Comparison of ENCODE assay signal across 19 mouse cellular contexts in the genomic region with DNA sequence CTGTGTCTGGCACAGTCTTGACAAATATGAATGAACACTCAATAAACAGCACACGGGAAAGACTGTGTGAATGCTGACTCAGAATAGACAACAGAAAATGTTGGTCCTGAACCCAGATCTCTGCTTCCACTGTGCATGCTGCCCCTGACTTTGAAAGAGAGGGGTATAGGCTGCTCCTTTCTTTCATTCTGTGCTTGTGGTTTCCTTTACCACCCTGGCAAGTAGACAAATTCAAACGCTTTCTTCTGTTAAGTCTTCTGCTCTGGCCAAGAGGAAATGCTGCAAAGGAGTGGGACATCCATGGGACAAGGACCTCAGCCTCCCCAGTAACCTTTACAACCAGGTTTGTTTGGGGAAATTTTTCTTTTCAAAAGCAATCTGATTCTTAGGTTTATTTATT. TPM values are rescaled to one million over a fixed set of nuclear protein-coding genes. Genes with fewer than 3 reads are reported as not detected.
DNase-seq lines count a peak whose midpoint lies in the region; ATAC-seq lines count a peak whose summit lies in the region.
"Had no signal": no experiment of that assay in that cellular context is flagged by ENCODE, and none has a peak within 500 bp of the region (broad histone marks: within the 10 kb centered on the region; RNA-seq: fewer than 3 reads in every experiment).

No protein-coding gene starts in this region.

- ATAC-seq in CD4-positive, CD25-positive, alpha-beta regulatory T cell, adult 4 months, result peak; percentile 27
- peak; percentile 35 for ATAC-seq in granulocyte monocyte progenitor cell, adult 5-6 weeks (replicated peaks; ENCODE audit: poor library complexity, severe bottlenecking)
- ATAC-seq in forebrain, embryonic 15.5 days (replicated peaks), result no peak
- ATAC-seq: forebrain, embryonic 13.5 days; forebrain, embryonic 16.5 days had no signal

- H3K9me3 ChIP-seq in forebrain, embryonic 15.5 days, result no peaks in the 10 kb centered on the region
- H3K9me3 ChIP-seq: embryonic facial prominence, embryonic 10.5 days; embryonic facial prominence, embryonic 12.5 days; forebrain, embryonic 13.5 days had no signal

- H3K4me3 ChIP-seq in forebrain, embryonic 15.5 days, result no peak overlapping the region
- H3K4me3 ChIP-seq: embryonic facial prominence, embryonic 10.5 days; embryonic facial prominence, embryonic 12.5 days; forebrain, embryonic 13.5 days had no signal

- H3K4me1 ChIP-seq in forebrain, embryonic 15.5 days, result no peaks in the 10 kb centered on the region
- H3K4me1 ChIP-seq: embryonic facial prominence, embryonic 10.5 days; embryonic facial prominence, embryonic 12.5 days; forebrain, embryonic 13.5 days had no signal

- no peaks in the 10 kb centered on the region for H3K27me3 ChIP-seq in forebrain, embryonic 15.5 days
- H3K27me3 ChIP-seq: embryonic facial prominence, embryonic 12.5 days; forebrain, embryonic 13.5 days had no signal

- no peaks in the 10 kb centered on the region for H3K36me3 ChIP-seq in forebrain, embryonic 15.5 days
- H3K36me3 ChIP-seq: embryonic facial prominence, embryonic 10.5 days; embryonic facial prominence, embryonic 12.5 days had no signal

- WGBS in forebrain, embryonic 15.5 days, result 87% methylated on average over 2 of the region's 2 CpGs

- H3K27ac ChIP-seq in forebrain, embryonic 15.5 days (replicated peaks), result no peak overlapping the region
- H3K27ac ChIP-seq: embryonic facial prominence, embryonic 10.5 days; embryonic facial prominence, embryonic 12.5 days; forebrain, embryonic 13.5 days had no signal

- no peak overlapping the region for H3K4me2 ChIP-seq in forebrain, embryonic 15.5 days (replicated peaks)
- H3K4me2 ChIP-seq: embryonic facial prominence, embryonic 12.5 days; forebrain, embryonic 13.5 days had no signal

- H3K9ac ChIP-seq in forebrain, embryonic 15.5 days (replicated peaks), result no peak overlapping the region
- H3K9ac ChIP-seq: embryonic facial prominence, embryonic 12.5 days; forebrain, embryonic 13.5 days had no signal

- peak; percentile 61 for DNase-seq in 416B (ENCODE audit: low read depth)
- no peak for DNase-seq in cerebellum, postnatal 36 days
- no peak for DNase-seq in adrenal gland, postnatal 10 days
- DNase-seq: adrenal gland, adult 2 months; adrenal gland, postnatal 14 days; adrenal gland, postnatal 36 days; B cell, adult 2 months; cerebellum, adult 11-12 months; cerebellum, adult 2 months; cerebellum, adult 9-10 months; cerebellum, postnatal 10 days; cerebellum, postnatal 25 days had no signal

RNA-seq across cellular contexts. Expression of a gene that starts 57.6 kb away (rescaled TPM):
- 100 to 1,000 TPM; 369 to 445 TPM for polyA plus RNA-seq in CD4-positive, CD25-positive, alpha-beta regulatory T cell, adult 4 months (2017; shearing (Covaris generic))
- total RNA-seq in granulocyte monocyte progenitor cell, adult 5-6 weeks (2014; fragmentation: Nextera tagmentation), result 46.7 and 47.4 TPM in 2 replicates
- total RNA-seq in granulocyte monocyte progenitor cell, adult 5-6 weeks (2017), result 52.4 and 57.7 TPM in 2 replicates
- total RNA-seq in adrenal gland, postnatal 10 days (2021), result 100 to 1,000 TPM in 1 of 2 experiments, 10 to 100 TPM in 1; 96.0 to 103 TPM
- 46.5 and 51.3 TPM in 2 replicates for polyA plus RNA-seq in forebrain, embryonic 15.5 days (2015; fragmentation: Nextera tagmentation; extraction: Ambion mirVana)
